Mouse (Mus musculus): ENCODE results near the gene Smg6.

DNA sequence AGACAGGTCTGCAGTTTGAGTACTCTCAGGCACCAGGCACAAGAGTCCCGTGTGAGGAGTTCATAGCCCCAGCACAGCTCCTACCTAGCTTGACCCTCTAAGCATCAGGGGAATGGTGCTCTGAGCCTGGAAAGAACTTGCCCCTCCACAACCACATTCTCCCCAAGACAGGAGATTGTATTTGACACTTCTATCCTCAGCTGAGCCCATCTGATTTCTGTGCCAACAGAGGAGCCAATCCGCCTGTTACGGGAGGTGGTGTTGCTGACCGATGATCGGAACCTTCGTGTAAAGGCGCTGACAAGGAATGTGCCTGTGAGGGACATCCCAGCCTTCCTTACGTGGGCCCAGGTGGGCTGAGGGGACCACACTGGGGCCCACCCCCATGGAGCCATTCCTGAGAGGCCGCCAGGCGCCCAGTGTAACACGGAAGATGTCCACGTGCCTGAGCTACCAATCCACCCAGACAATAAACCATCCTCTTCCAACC is 237.0 kb downstream of the Smg6 start:
- TF ChIP-seq ZNF384 (IDR thresholded peaks at IDR 0.05; ENCODE audit: low read depth, low read length), result no peak
- TF ChIP-seq HCFC1 (IDR thresholded peaks at IDR 0.05; ENCODE audit: borderline replicate concordance, insufficient read depth, low read length), result no peak
- TF ChIP-seq CHD2 (IDR thresholded peaks at IDR 0.05; ENCODE audit: low read depth, low read length), result no peak
- TF ChIP-seq ZC3H11A (IDR thresholded peaks at IDR 0.05; ENCODE audit: borderline replicate concordance, low read depth, low read length), result no peak
- TF ChIP-seq MAFK (IDR thresholded peaks at IDR 0.05; ENCODE audit: insufficient read depth, low read depth, low read length), result no peak
